Mouse (Mus musculus): Measurements from ENCODE around the gene Trpc1. TPM values are rescaled to one million over a fixed set of nuclear protein-coding genes. Genes with fewer than 3 reads are reported as not detected.

Trpc1 gene
- 11.0 TPM for polyA plus RNA-seq (2014; fragmentation: Illumina TruSeq; extraction: RNeasy Lipid Tissue Mini Kit (QIAGEN cat#74804))

GRCm38 (mm10) chr9:95750037-95750511 is at the start of gene Trpc1:
Gene Trpc1, minus strand, starts transcription at chr9:95750375.

Other genes with a start within 250 kb of the Trpc1 start
- 179 TPM for gene U2surp, start 238.4 kb downstream of the Trpc1 start, polyA plus RNA-seq (2014; fragmentation: Illumina TruSeq; extraction: RNeasy Lipid Tissue Mini Kit (QIAGEN cat#74804))
- gene Paqr9, start 190.7 kb downstream of the Trpc1 start, polyA plus RNA-seq (2014; fragmentation: Illumina TruSeq; extraction: RNeasy Lipid Tissue Mini Kit (QIAGEN cat#74804)): 18.0 TPM
- 0.60 TPM for gene Pcolce2, start 112.8 kb downstream of the Trpc1 start, polyA plus RNA-seq (2014; fragmentation: Illumina TruSeq; extraction: RNeasy Lipid Tissue Mini Kit (QIAGEN cat#74804))
- gene Pls1, start 94.9 kb upstream of the Trpc1 start, polyA plus RNA-seq (2014; fragmentation: Illumina TruSeq; extraction: RNeasy Lipid Tissue Mini Kit (QIAGEN cat#74804)): 7.4 TPM
- gene Atr, start 107.2 kb upstream of the Trpc1 start, polyA plus RNA-seq (2014; fragmentation: Illumina TruSeq; extraction: RNeasy Lipid Tissue Mini Kit (QIAGEN cat#74804)): 53.0 TPM
- 63.1 TPM for gene Xrn1, start 204.4 kb upstream of the Trpc1 start, polyA plus RNA-seq (2014; fragmentation: Illumina TruSeq; extraction: RNeasy Lipid Tissue Mini Kit (QIAGEN cat#74804))

Data from ovary, adult 10 weeks (tissue).